14 mouse cellular contexts compared by ENCODE assay signal in the genomic region with DNA sequence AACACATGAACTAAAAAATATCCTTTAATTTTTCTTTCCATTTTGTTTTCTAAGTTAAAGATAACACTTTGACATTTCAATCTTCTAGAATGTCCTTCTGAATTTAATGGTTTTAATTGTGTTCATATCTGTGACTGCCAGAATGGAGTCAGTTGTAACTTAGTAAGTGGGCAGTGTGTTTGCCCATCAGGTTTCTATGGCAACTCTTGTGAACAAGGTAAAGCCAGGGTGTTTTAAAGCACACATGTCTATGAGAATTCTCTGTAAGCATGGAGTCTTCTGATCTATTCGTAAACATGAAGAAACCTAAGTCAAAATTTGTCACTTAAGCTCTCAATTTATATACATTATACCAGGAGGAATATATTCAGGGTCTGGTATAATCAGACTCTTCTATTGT.
"Had no signal": no experiment of that assay in that cellular context is flagged by ENCODE, and none has a peak within 500 bp of the region (broad histone marks: within the 10 kb centered on the region; RNA-seq: fewer than 3 reads in every experiment).

No protein-coding gene starts in this region.

- H3K9ac ChIP-seq: liver, embryonic 12.5 days; liver, embryonic 14.5 days; lung, embryonic 14.5 days; midbrain, embryonic 12.5 days; neural tube, embryonic 12.5 days; stomach, embryonic 15.5 days had no signal

- DNase-seq: lung, adult 18-20 months; lung, embryonic 14.5 days; lung, postnatal 10 days; lung, postnatal 4 days; right cerebral cortex, postnatal 14 days; thymus, adult 2 months; thymus, postnatal 25 days; thymus, postnatal 4 days had no signal

- H3K4me1 ChIP-seq: liver, embryonic 12.5 days; midbrain, embryonic 12.5 days; neural tube, embryonic 12.5 days; stomach, embryonic 15.5 days had no signal

- H3K4me2 ChIP-seq: liver, embryonic 12.5 days; lung, embryonic 14.5 days; midbrain, embryonic 12.5 days; neural tube, embryonic 12.5 days; stomach, embryonic 15.5 days had no signal

- H3K4me3 ChIP-seq: liver, embryonic 12.5 days; midbrain, embryonic 12.5 days; neural tube, embryonic 12.5 days; stomach, embryonic 15.5 days had no signal

- H3K9me3 ChIP-seq: liver, embryonic 12.5 days; midbrain, embryonic 12.5 days; neural tube, embryonic 12.5 days; stomach, embryonic 15.5 days had no signal

- H3K27me3 ChIP-seq: liver, embryonic 12.5 days; midbrain, embryonic 12.5 days; neural tube, embryonic 12.5 days; stomach, embryonic 15.5 days had no signal

- H3K27ac ChIP-seq: liver, embryonic 12.5 days; liver, embryonic 14.5 days; midbrain, embryonic 12.5 days; neural tube, embryonic 12.5 days; stomach, embryonic 15.5 days; stomach, postnatal 0 days had no signal

- ATAC-seq: liver, embryonic 12.5 days had no signal

- H3K36me3 ChIP-seq: liver, embryonic 12.5 days; midbrain, embryonic 12.5 days; neural tube, embryonic 12.5 days; stomach, embryonic 15.5 days had no signal
